Mouse (Mus musculus): Measurements from ENCODE around the gene Zfp157. TPM values are rescaled to one million over a fixed set of nuclear protein-coding genes. Genes with fewer than 3 reads are reported as not detected.
"Not testable (repeated sequence)": the region's sequence is repeated elsewhere in the genome, so short reads cannot be mapped to it uniquely, and the experiment has no call there.

Gene Zfp157
- polyA plus RNA-seq (2015; fragmentation: Nextera tagmentation; extraction: Ambion mirVana): 67.0 and 69.6 TPM in 2 replicates

DNA sequence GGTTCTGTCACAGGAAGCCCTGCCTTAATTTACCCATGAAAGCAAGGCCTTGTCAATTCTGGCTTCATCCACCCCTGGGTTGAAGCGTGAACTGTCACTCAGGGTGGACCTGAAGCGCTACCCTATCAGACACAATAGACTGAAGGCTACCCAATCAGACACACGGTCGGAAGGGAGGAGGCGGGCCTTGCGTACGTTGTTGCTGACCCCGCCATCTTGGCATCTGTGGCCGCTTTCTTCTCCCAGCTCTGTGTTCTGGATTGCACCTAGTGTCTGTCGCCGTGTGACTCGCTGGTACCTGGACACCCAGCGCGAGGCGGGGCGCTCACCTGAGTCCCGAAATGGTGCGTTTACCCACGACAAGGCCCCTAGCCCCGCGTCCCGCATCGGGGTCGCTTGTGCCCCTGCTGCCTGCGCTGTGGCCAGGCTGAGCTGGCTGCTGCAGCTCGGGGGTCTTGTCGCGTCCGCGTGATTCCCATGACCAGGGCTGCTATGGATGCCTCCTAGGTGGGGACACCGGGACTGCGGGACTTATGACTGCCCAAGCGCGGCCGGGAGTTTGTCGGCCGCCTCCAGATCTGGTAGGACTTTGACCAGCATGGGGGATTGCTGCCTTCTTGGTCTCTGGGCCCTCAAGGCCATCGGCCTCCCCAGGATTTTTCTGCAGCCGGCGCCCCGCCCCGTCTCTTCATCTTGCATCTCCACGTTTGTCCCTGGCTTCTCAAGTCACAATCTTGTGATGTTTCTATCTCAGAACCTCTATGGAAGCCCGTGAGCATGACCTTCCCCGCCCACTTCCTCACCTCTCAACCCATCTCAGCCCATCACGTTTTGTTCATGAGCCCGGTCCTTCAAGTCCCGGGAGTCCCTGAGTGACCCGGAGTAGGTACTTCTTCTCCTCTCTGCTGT lies at the start of gene Zfp157:
Gene Zfp157, plus strand, starts transcription at position 183 of the 909 bp plus-strand sequence.
- Histone ChIP-seq H3K4me3 (ENCODE audit: low read depth, low read length) (peak within 1 kb of the TSS; percentile 97), H3K4me1 (ENCODE audit: control insufficient read depth, insufficient read depth, low read length) (peaks cover 32% of the 10 kb centered on the region), H3K27ac (ENCODE audit: low read length) (peak within 1 kb of the TSS; percentile 97), H3K9ac (ENCODE audit: low read depth, low read length) (peak within 1 kb of the TSS; percentile 100), H3K4me2 (ENCODE audit: low read length) (peak within 1 kb of the TSS; percentile 99), H3K27me3 (ENCODE audit: control insufficient read depth, insufficient read depth, low read depth, low read length) (no peaks in the 10 kb centered on the region), H3K36me3 (ENCODE audit: control insufficient read depth, insufficient read depth, low read length) (peaks cover 16% of the 10 kb centered on the region), H3K9me3 (replicated peaks; ENCODE audit: control insufficient read depth, low read length, poor library complexity, severe bottlenecking) (no peaks in the 10 kb centered on the region)
- peak; percentile 100 for ATAC-seq
- under 1% methylated on average over 49 of the region's 49 CpGs for WGBS

DNA sequence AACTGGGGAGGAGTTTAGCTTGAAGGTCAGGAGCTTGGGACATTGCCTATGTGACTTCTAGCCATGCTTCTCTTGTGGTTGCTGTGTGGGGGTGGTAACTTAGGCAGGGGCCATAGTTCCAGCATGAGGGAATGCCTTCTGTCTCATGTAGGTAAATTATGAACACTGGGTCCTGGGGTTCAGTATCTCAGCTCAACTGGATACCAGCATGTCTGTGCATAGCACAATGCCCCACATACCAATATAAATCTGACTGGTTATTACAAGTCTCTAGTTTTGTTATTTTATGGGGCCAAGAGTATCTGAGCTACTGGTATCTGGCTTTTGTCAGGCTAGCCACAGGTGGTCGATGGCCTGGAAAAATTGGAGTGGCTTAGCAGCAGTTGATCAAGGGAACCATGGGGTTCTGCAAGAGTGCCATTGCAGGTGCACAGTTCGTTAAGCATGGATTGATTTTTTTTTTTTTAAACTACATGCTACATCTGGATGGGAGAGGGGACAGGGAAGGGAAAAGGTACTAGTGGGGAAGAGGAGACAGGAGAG lies 43.4 kb upstream of the Zfp157 start:
- no peaks in the 10 kb centered on the region for H3K9me3 ChIP-seq (replicated peaks; ENCODE audit: control insufficient read depth, low read length, poor library complexity, severe bottlenecking)
- H3K36me3 ChIP-seq (ENCODE audit: control insufficient read depth, insufficient read depth, low read length): no peaks in the 10 kb centered on the region
- 43% methylated on average over 2 of the region's 2 CpGs for WGBS
- no peaks in the 10 kb centered on the region for H3K27me3 ChIP-seq (ENCODE audit: control insufficient read depth, insufficient read depth, low read depth, low read length)
- H3K4me1 ChIP-seq (ENCODE audit: control insufficient read depth, insufficient read depth, low read length): no peaks in the 10 kb centered on the region
- H3K4me2 ChIP-seq (ENCODE audit: low read length): no peak overlapping the region
- no peak overlapping the region for H3K27ac ChIP-seq (ENCODE audit: low read length)
- no peak for ATAC-seq
- no peak overlapping the region for H3K4me3 ChIP-seq (ENCODE audit: low read depth, low read length)
- H3K9ac ChIP-seq (ENCODE audit: low read depth, low read length): no peak overlapping the region

GRCm38 (mm10) chr5:138400431-138400830 lies 40.8 kb upstream of the Zfp157 start:
- H3K4me3 ChIP-seq (ENCODE audit: low read depth, low read length); H3K27me3 ChIP-seq (ENCODE audit: control insufficient read depth, insufficient read depth, low read depth, low read length): not testable (repeated sequence)

GRCm38 (mm10) chr5:138458371-138458770 lies 17.1 kb downstream of the Zfp157 start:
- H3K4me1 ChIP-seq (ENCODE audit: control insufficient read depth, insufficient read depth, low read length): no peaks in the 10 kb centered on the region
- ATAC-seq: no peak
- no peak overlapping the region for H3K9ac ChIP-seq (ENCODE audit: low read depth, low read length)
- H3K9me3 ChIP-seq (replicated peaks; ENCODE audit: control insufficient read depth, low read length, poor library complexity, severe bottlenecking): peaks cover 17% of the 10 kb centered on the region
- H3K27ac ChIP-seq (ENCODE audit: low read length): no peak overlapping the region
- no peak overlapping the region for H3K4me3 ChIP-seq (ENCODE audit: low read depth, low read length)
- no peaks in the 10 kb centered on the region for H3K27me3 ChIP-seq (ENCODE audit: control insufficient read depth, insufficient read depth, low read depth, low read length)
- peaks cover 63% of the 10 kb centered on the region for H3K36me3 ChIP-seq (ENCODE audit: control insufficient read depth, insufficient read depth, low read length)
- H3K4me2 ChIP-seq (ENCODE audit: low read length): no peak overlapping the region
- WGBS: 97% methylated on average over 4 of the region's 4 CpGs

More at GRCm38 (mm10) chr5:138400431-138400830, 40.8 kb upstream of the Zfp157 start:
- not testable (repeated sequence) for ATAC-seq; H3K36me3 ChIP-seq (ENCODE audit: control insufficient read depth, insufficient read depth, low read length); H3K9me3 ChIP-seq (replicated peaks; ENCODE audit: control insufficient read depth, low read length, poor library complexity, severe bottlenecking); H3K9ac ChIP-seq (ENCODE audit: low read depth, low read length); H3K4me1 ChIP-seq (ENCODE audit: control insufficient read depth, insufficient read depth, low read length); H3K27ac ChIP-seq (ENCODE audit: low read length); H3K4me2 ChIP-seq (ENCODE audit: low read length)

GRCm38 (mm10) chr5:138459107-138459506 lies 17.8 kb downstream of the Zfp157 start:
- Histone ChIP-seq H3K9ac (ENCODE audit: low read depth, low read length) (no peak overlapping the region), H3K27me3 (ENCODE audit: control insufficient read depth, insufficient read depth, low read depth, low read length) (no peaks in the 10 kb centered on the region), H3K9me3 (replicated peaks; ENCODE audit: control insufficient read depth, low read length, poor library complexity, severe bottlenecking) (peaks cover 17% of the 10 kb centered on the region), H3K27ac (ENCODE audit: low read length) (no peak overlapping the region), H3K4me2 (ENCODE audit: low read length) (no peak overlapping the region), H3K36me3 (ENCODE audit: control insufficient read depth, insufficient read depth, low read length) (peaks cover 60% of the 10 kb centered on the region), H3K4me1 (ENCODE audit: control insufficient read depth, insufficient read depth, low read length) (no peaks in the 10 kb centered on the region), H3K4me3 (ENCODE audit: low read depth, low read length) (no peak overlapping the region)
- 100% methylated on average over 1 of the region's 1 CpGs for WGBS
- ATAC-seq: no peak

DNA sequence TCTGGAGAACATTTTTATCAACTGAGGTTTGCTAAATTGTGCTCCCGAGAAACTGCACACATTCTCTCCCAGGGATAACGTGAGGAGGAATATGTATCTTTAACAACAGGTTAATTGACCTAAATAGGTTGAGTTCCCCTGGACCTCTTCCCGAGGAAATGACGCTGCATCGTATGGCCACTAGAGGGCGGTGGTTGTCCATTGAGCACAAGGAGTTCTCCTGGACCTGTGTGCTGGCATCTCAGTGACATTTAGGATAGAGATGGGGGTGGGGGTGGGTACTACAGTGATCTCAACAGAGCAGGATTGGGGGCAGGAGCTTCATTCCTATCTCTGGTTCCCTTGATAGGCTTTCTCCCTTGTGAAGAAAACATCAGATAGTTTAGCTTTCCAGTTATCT lies 32.3 kb downstream of the Zfp157 start:
- WGBS: 25% methylated on average over 6 of the region's 6 CpGs

DNA sequence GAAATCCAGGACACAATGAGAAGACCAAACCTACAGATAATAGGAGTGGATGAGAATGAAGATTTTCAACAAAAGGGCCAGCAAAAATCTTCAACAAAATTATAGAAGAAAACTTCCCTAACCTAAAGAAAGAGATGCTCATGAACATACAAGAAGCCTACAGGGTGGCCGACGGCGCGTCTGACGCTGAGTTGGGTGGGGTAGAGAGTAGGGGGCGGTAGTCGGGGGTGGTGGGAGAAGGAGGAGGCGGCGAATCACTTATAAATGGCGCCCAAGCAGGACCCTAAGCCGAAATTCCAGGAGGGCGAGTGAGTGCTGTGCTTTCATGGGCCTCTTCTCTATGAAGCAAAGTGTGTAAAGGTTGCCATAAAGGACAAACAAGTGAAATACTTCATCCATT lies 63.3 kb downstream of the Zfp157 start:
- H3K9ac ChIP-seq (ENCODE audit: low read depth, low read length); H3K4me2 ChIP-seq (ENCODE audit: low read length); H3K4me3 ChIP-seq (ENCODE audit: low read depth, low read length); H3K9me3 ChIP-seq (replicated peaks; ENCODE audit: control insufficient read depth, low read length, poor library complexity, severe bottlenecking); H3K27ac ChIP-seq (ENCODE audit: low read length); ATAC-seq; H3K27me3 ChIP-seq (ENCODE audit: control insufficient read depth, insufficient read depth, low read depth, low read length); H3K36me3 ChIP-seq (ENCODE audit: control insufficient read depth, insufficient read depth, low read length); H3K4me1 ChIP-seq (ENCODE audit: control insufficient read depth, insufficient read depth, low read length): not testable (repeated sequence)
- WGBS: 95% methylated on average over 6 of the region's 12 CpGs

More for the DNA sequence above, 32.3 kb downstream of the Zfp157 start:
- Histone ChIP-seq H3K9ac (ENCODE audit: low read depth, low read length) (no peak overlapping the region), H3K4me2 (ENCODE audit: low read length) (no peak overlapping the region), H3K9me3 (replicated peaks; ENCODE audit: control insufficient read depth, low read length, poor library complexity, severe bottlenecking) (no peaks in the 10 kb centered on the region), H3K27me3 (ENCODE audit: control insufficient read depth, insufficient read depth, low read depth, low read length) (no peaks in the 10 kb centered on the region), H3K4me1 (ENCODE audit: control insufficient read depth, insufficient read depth, low read length) (no peaks in the 10 kb centered on the region), H3K4me3 (ENCODE audit: low read depth, low read length) (no peak overlapping the region), H3K36me3 (ENCODE audit: control insufficient read depth, insufficient read depth, low read length) (no peaks in the 10 kb centered on the region), H3K27ac (ENCODE audit: low read length) (no peak overlapping the region)
- no peak for ATAC-seq

Measured in midbrain, embryonic 16.5 days (tissue).